Mouse (Mus musculus): ENCODE data around the gene Pusl1. TPM values are rescaled to one million over a fixed set of nuclear protein-coding genes. Genes with fewer than 3 reads are reported as not detected.

Gene Pusl1
- total RNA-seq, 2 experiments from 2014 or later, result 21.2 to 48.6 TPM

GRCm38 (mm10) chr4:155888181-155888580 is 3.4 kb downstream of the Pusl1 start:
- ATAC-seq (replicated peaks; ENCODE audit: poor library complexity, severe bottlenecking), result no peak

- ATAC-seq (replicated peaks; ENCODE audit: poor library complexity, severe bottlenecking), result no peak
Observed at GRCm38 (mm10) chr4:155887674-155888073, 3.9 kb downstream of the Pusl1 start.

- ATAC-seq (replicated peaks; ENCODE audit: poor library complexity, severe bottlenecking), result peak; percentile 81
Observed at GRCm38 (mm10) chr4:155886330-155886729, 5.3 kb downstream of the Pusl1 start.

GRCm38 (mm10) chr4:155883587-155883986 is 8.0 kb downstream of the Pusl1 start:
- ATAC-seq (replicated peaks; ENCODE audit: poor library complexity, severe bottlenecking), result no peak

- no peak for ATAC-seq (replicated peaks; ENCODE audit: poor library complexity, severe bottlenecking)
Observed at GRCm38 (mm10) chr4:155871404-155871803, 20.2 kb downstream of the Pusl1 start.

GRCm38 (mm10) chr4:155869317-155870033 is 22.1 kb downstream of the Pusl1 start, which contains the start of the genes Cptp and Ints11:
Gene Cptp (minus strand): TSS chr4:155869440.
Gene Ints11 (plus strand): TSS chr4:155869546.
- ATAC-seq (replicated peaks; ENCODE audit: poor library complexity, severe bottlenecking), result peak; percentile 95

GRCm38 (mm10) chr4:155868614-155869298 is 22.8 kb downstream of the Pusl1 start:
- peak; percentile 47 for ATAC-seq (replicated peaks; ENCODE audit: poor library complexity, severe bottlenecking)

GRCm38 (mm10) chr4:155863001-155863400 is 28.6 kb downstream of the Pusl1 start, which contains the start of gene Tas1r3:
Gene Tas1r3 (minus strand): TSS chr4:155863362.
- no peak for ATAC-seq (replicated peaks; ENCODE audit: poor library complexity, severe bottlenecking)

- ATAC-seq (replicated peaks; ENCODE audit: poor library complexity, severe bottlenecking), result peak; percentile 60
Observed at GRCm38 (mm10) chr4:155861787-155862186, 29.8 kb downstream of the Pusl1 start.

GRCm38 (mm10) chr4:155859318-155859717 is 32.3 kb downstream of the Pusl1 start:
- ATAC-seq (replicated peaks; ENCODE audit: poor library complexity, severe bottlenecking), result peak; percentile 78

GRCm38 (mm10) chr4:155856881-155857280 is 34.7 kb downstream of the Pusl1 start:
- ATAC-seq (replicated peaks; ENCODE audit: poor library complexity, severe bottlenecking), result no peak

- 0 out of 2 replicates have a peak, but pooled peaks have one; percentile 17 for ATAC-seq (replicated peaks; ENCODE audit: poor library complexity, severe bottlenecking)
Observed at GRCm38 (mm10) chr4:155856071-155856470, 35.5 kb downstream of the Pusl1 start.

- ATAC-seq (replicated peaks; ENCODE audit: poor library complexity, severe bottlenecking), result no peak
Observed at GRCm38 (mm10) chr4:155854991-155855390, 36.6 kb downstream of the Pusl1 start.

- no peak for ATAC-seq (replicated peaks; ENCODE audit: poor library complexity, severe bottlenecking)
Observed at GRCm38 (mm10) chr4:155853421-155853820, 38.2 kb downstream of the Pusl1 start.

GRCm38 (mm10) chr4:155851951-155852411 is 39.6 kb downstream of the Pusl1 start:
- no peak for ATAC-seq (replicated peaks; ENCODE audit: poor library complexity, severe bottlenecking)

GRCm38 (mm10) chr4:155851368-155851767 is 40.2 kb downstream of the Pusl1 start:
- ATAC-seq (replicated peaks; ENCODE audit: poor library complexity, severe bottlenecking), result no peak

GRCm38 (mm10) chr4:155849792-155850451 is 41.7 kb downstream of the Pusl1 start:
- ATAC-seq (replicated peaks; ENCODE audit: poor library complexity, severe bottlenecking), result no peak

GRCm38 (mm10) chr4:155849391-155849790 is 42.2 kb downstream of the Pusl1 start:
- no peak for ATAC-seq (replicated peaks; ENCODE audit: poor library complexity, severe bottlenecking)

- no peak; the same call in 1 of the 2 replicates for ATAC-seq (replicated peaks; ENCODE audit: poor library complexity, severe bottlenecking)
Observed at GRCm38 (mm10) chr4:155848434-155849095, 43.0 kb downstream of the Pusl1 start.

Data from granulocyte monocyte progenitor cell, adult 5-6 weeks (primary cell).